Mouse (Mus musculus) stomach, embryonic 14.5 days (tissue): ENCODE data around the gene Gfral. TPM values are rescaled to one million over a fixed set of nuclear protein-coding genes. Genes with fewer than 3 reads are reported as not detected.

Experiments
- ATAC-seq: fragments of 200-750 bp; cut with Nextera tagmentation; 2 replicates; pipeline ENCODE4 v1.8.0; 2017; ENCODE audit warnings: low read depth, moderate TSS enrichment; ENCODE audit not compliant: insufficient number of reproducible peaks, insufficient read depth, low FRiP score
- H3K27ac ChIP-seq: fragments of 300-500 bp; sonication (generic); 2 replicates; pipeline ENCODE4 v1.5.1; 2014; ENCODE audit warnings: mild to moderate bottlenecking, low read length, moderate library complexity, mixed read lengths
- H3K27me3 ChIP-seq: fragments of 300-500 bp; sonication (generic); 2 replicates; pipeline ENCODE4 v1.6.1; 2014; ENCODE audit warnings: low read length, control low read depth, mixed read lengths; ENCODE audit not compliant: control insufficient read depth, insufficient read depth
- H3K36me3 ChIP-seq: fragments of 300-500 bp; sonication (generic); 2 replicates; pipeline ENCODE4 v1.6.1; 2014; ENCODE audit warnings: mild to moderate bottlenecking, control low read depth, low read length, moderate library complexity, mixed read lengths; ENCODE audit not compliant: control insufficient read depth, insufficient read depth
- H3K4me1 ChIP-seq: fragments of 300-500 bp; sonication (generic); 2 replicates; pipeline ENCODE4 v1.6.1; 2014; ENCODE audit warnings: low read length, control low read depth, mixed read lengths; ENCODE audit not compliant: control insufficient read depth, insufficient read depth
- H3K4me2 ChIP-seq: fragments of 300-500 bp; sonication (generic); replicated peaks from 2 replicates; pipeline ENCODE4 v1.6.1; 2014; ENCODE audit warnings: low read depth, low read length, control low read depth
- H3K4me3 ChIP-seq: fragments of 300-500 bp; sonication (generic); 2 replicates; pipeline ENCODE4 v1.5.1; 2014; ENCODE audit warnings: low read depth, low read length, control low read depth
- H3K9ac ChIP-seq: fragments of 300-500 bp; sonication (generic); replicated peaks from 2 replicates; pipeline ENCODE4 v1.6.1; 2014; ENCODE audit warnings: low read depth, mild to moderate bottlenecking, control low read depth, low read length, moderate library complexity, mixed read lengths
- H3K9me3 ChIP-seq: fragments of 300-500 bp; sonication (generic); 2 replicates; pipeline ENCODE4 v1.6.1; 2016; ENCODE audit warnings: low read depth, low read length, control low read depth; ENCODE audit not compliant: control insufficient read depth
- WGBS: fragments of 180-500 bp; shearing (Covaris S2); extraction: QIAGEN DNeasy Blood & Tissue Kit; methylation state at CpG from one replicate; pipeline ENCODE4 v1.1.7; 2014; 5-methylcytosine and 5-hydroxymethylcytosine counted together
- polyA plus RNA-seq: library from polyadenylated mRNA; unstranded; fragments of >200 nt; fragmentation: Nextera tagmentation; extraction: Ambion mirVana; gene quantifications from 2 replicates; pipeline ENCODE4 v1.2.1, GENCODE M21; 2014

Gfral gene
- polyA plus RNA-seq, 1 experiment from 2014 or later = not detected

DNA sequence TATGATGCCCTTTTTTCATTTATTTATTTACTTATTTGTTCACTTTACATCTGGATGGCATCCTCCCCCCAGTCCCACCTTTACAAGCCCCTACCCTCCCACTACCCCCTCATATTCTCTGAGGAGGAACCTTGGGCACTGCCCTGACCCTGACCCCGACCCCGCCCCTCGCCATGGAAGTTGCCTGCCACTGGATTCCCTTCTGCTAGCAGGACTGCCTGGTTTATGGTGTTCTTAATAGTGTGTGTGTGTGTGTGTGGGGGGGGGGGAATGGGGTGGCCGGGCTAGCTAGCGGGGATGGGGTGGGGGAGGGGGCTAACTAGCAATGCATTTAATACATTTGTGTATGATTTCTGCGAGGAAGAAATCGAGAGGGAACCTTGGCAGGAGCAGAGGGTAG lies 21.4 kb upstream of the Gfral start:
- H3K4me1 ChIP-seq = no peaks in the 10 kb centered on the region
- H3K9me3 ChIP-seq = no peaks in the 10 kb centered on the region
- H3K36me3 ChIP-seq = no peaks in the 10 kb centered on the region
- H3K9ac ChIP-seq = no peak overlapping the region
- no peak overlapping the region for H3K4me2 ChIP-seq
- H3K4me3 ChIP-seq = no peak overlapping the region
- no peak for ATAC-seq
- H3K27ac ChIP-seq = no peak overlapping the region
- no peaks in the 10 kb centered on the region for H3K27me3 ChIP-seq
- WGBS = 33% methylated on average over 7 of the region's 7 CpGs

DNA sequence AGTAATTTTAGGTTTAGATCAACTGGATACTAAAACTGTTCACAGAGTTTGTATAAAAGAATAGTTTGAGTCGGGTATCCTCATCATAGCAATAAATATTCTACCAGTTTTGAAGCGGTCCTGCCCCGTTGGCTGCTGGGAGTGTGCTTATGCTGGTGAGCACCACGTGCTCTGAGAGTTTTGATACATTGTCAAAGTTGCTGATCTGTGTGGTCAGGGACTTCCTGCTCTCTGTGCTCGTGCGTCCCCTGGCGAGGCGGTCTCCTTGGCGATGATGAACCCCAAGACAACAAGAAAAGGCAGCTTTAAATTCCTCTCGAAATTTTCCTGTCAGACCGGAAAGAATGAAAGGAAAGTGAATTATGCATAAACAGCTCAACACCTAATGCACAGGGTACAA lies 16.9 kb upstream of the Gfral start:
- no peaks in the 10 kb centered on the region for H3K4me1 ChIP-seq
- no peaks in the 10 kb centered on the region for H3K27me3 ChIP-seq
- 49% methylated on average over 11 of the region's 11 CpGs for WGBS
- H3K9ac ChIP-seq = no peak overlapping the region
- no peaks in the 10 kb centered on the region for H3K9me3 ChIP-seq
- H3K4me2 ChIP-seq = no peak overlapping the region
- no peak overlapping the region for H3K4me3 ChIP-seq
- H3K36me3 ChIP-seq = no peaks in the 10 kb centered on the region
- no peak overlapping the region for H3K27ac ChIP-seq
- ATAC-seq = no peak

DNA sequence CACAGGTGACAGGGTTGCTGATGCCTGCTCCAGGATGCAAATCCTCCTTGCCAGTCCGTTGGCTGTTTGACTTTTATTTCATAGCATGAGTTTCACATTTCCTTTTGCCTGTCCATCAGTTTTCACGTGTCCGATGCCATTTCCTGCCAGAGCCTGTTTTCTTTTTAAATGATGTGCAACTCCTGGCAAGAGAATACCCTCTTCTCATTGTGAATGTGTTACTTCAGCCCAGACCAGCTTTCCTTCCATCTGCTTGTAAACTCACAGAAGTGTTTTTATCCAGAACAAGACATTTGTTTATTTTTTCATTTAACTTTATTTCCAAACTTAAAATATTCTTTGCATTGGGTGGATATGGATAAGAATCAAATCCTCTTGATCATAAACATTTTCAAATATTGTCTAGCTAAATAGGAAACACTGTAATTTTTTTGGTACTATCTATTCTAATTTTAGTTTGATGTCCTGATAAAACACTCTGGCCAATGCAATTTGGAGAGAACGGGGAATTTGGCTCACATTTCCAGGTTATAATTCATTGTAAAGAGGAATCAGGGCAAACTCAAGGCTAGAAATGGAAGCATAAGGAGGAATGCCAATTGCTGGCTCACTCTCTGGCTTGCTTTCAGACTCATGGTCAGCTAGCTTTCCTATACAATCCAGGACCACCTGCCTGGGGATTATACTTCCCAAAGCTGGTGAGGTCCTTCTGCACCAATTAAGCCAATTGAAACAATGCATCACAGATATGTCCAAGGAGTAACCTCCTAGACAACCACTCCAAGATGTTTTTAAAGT lies 3.9 kb upstream of the Gfral start:
- H3K4me1 ChIP-seq = no peaks in the 10 kb centered on the region
- no peaks in the 10 kb centered on the region for H3K36me3 ChIP-seq
- no peak overlapping the region for H3K4me2 ChIP-seq
- no peak overlapping the region for H3K27ac ChIP-seq
- H3K27me3 ChIP-seq = no peaks in the 10 kb centered on the region
- no peak overlapping the region for H3K9ac ChIP-seq
- ATAC-seq = no peak
- no peaks in the 10 kb centered on the region for H3K9me3 ChIP-seq
- WGBS = 66% methylated on average over 4 of the region's 4 CpGs
- H3K4me3 ChIP-seq = no peak overlapping the region

DNA sequence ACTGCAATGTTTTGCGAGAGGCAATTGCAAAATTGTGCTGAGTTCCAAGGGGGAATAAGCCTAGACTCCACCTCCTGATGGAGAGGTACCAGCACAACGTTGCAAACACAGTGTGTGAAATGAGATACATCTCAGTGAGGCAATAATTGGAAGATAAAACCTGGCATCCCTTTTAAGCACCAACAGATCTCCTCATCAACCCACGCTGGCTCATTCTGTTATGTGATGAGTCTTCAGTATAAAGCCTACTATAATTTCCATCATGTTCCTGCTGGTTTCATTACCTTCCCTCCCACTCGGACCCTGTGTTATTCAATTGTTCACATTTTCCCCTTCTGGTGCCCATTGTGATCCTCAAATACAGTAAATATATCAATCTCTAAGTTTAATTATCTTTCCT lies 1.2 kb upstream of the Gfral start:
- no peaks in the 10 kb centered on the region for H3K36me3 ChIP-seq
- WGBS = 79% methylated on average over 4 of the region's 4 CpGs
- no peak overlapping the region for H3K27ac ChIP-seq
- no peak overlapping the region for H3K9ac ChIP-seq
- H3K4me2 ChIP-seq = no peak overlapping the region
- H3K27me3 ChIP-seq = no peaks in the 10 kb centered on the region
- ATAC-seq = no peak
- no peak overlapping the region for H3K4me3 ChIP-seq
- no peaks in the 10 kb centered on the region for H3K9me3 ChIP-seq
- no peaks in the 10 kb centered on the region for H3K4me1 ChIP-seq

DNA sequence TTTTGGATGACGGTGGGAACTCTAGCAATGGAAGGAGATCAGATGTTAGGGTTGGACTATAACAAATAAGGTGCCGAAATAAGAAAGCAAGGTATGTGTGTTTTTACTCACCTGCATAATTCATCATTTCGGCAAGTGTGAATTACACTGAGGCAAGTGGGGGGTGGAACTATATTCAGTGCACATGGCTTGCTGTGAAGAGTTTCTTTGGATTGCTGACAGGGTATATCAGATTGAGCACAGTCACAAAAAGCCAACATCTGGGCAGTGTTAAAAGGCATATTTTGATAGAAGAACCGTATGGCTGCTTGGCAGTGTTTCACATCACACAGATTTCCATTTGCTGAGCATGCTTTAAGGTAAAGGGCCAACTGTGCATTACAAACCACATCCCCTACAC lies 16.5 kb downstream of the Gfral start:
- H3K4me3 ChIP-seq = no peak overlapping the region
- H3K27me3 ChIP-seq = no peaks in the 10 kb centered on the region
- no peak overlapping the region for H3K27ac ChIP-seq
- H3K36me3 ChIP-seq = no peaks in the 10 kb centered on the region
- H3K4me1 ChIP-seq = no peaks in the 10 kb centered on the region
- H3K9ac ChIP-seq = no peak overlapping the region
- H3K4me2 ChIP-seq = no peak overlapping the region
- ATAC-seq = no peak
- H3K9me3 ChIP-seq = no peaks in the 10 kb centered on the region
- WGBS = 73% methylated on average over 4 of the region's 4 CpGs

DNA sequence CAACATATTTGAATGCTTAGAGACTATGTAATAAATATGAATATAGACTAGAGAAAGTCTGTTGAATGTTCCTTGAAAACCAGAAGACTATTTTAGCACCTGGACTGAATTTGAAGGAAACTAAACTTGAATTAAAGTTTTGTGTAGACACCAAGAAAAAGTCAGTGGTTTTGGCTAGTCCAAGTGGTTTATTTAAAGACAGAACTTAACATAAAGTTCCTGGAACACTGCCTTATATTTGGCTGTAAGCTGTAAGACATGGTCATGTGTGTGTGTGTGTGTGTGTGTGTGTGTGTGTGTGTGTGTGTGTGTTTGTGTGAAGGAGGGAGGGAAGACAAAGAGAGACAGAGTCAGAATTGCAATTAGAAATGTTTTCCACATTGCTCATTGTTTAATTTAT lies 34.2 kb downstream of the Gfral start:
- ATAC-seq = no peak
- Histone ChIP-seq H3K27ac (no peak overlapping the region), H3K4me3 (no peak overlapping the region), H3K4me2 (no peak overlapping the region), H3K4me1 (no peaks in the 10 kb centered on the region), H3K36me3 (no peaks in the 10 kb centered on the region), H3K27me3 (no peaks in the 10 kb centered on the region), H3K9me3 (no peaks in the 10 kb centered on the region), H3K9ac (no peak overlapping the region)

DNA sequence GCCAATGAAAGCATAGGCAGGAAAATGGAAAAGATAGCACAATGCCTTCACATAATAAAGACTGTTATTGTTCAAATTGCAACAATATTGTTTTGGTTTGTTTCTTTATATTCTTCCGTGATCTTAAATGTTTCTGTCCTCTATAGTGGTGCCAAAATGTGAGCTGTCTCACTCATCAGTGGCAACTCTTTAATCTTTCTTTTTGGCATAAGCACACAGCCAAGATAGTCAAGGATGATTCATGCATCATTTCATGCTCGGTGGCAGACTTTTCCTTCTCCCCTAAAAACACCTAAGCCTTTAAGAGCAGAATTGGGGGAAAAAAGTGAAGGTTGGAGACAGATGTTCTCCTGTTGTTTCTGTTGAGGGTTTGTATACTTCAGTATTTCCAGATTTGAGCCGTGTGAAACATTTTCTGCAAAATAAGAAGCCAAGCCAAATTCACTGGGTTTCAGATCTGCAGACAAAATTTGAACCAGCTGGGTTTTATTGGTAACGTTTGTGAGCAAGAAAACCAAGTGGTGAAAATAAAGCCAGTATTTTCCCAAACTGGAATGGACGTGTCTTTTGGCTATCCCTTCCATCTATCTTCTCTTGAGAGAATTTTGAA lies 40.7 kb downstream of the Gfral start:
- Histone ChIP-seq H3K4me3 (no peak overlapping the region), H3K4me2 (no peak overlapping the region), H3K9ac (no peak overlapping the region), H3K36me3 (no peaks in the 10 kb centered on the region), H3K9me3 (no peaks in the 10 kb centered on the region), H3K4me1 (no peaks in the 10 kb centered on the region), H3K27me3 (no peaks in the 10 kb centered on the region), H3K27ac (no peak overlapping the region)
- no peak for ATAC-seq
- WGBS = 72% methylated on average over 5 of the region's 5 CpGs

DNA sequence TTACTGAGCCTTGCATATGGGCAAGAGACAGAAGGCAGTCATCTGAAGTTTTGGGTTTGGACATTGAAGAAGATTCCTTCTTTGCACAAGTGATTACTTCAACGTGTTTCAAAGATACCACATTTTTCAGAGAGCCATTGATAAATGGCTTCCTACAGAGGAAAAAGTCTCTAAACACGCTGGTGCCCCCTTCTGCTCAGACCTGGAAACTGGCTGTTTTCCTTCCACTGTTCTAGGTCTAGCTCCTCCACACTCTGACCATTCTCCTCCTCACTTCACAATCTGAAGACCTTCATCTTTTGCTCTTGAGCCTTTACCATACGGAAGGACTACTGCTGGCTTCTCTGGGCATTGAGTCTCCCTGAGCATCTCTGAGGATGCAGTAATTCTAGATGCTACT lies 45.1 kb downstream of the Gfral start:
- Histone ChIP-seq H3K4me2 (no peak overlapping the region), H3K27ac (no peak overlapping the region), H3K9me3 (no peaks in the 10 kb centered on the region), H3K4me1 (no peaks in the 10 kb centered on the region), H3K9ac (no peak overlapping the region), H3K36me3 (no peaks in the 10 kb centered on the region), H3K27me3 (no peaks in the 10 kb centered on the region), H3K4me3 (no peak overlapping the region)
- no peak for ATAC-seq
- 29% methylated on average over 3 of the region's 3 CpGs for WGBS

DNA sequence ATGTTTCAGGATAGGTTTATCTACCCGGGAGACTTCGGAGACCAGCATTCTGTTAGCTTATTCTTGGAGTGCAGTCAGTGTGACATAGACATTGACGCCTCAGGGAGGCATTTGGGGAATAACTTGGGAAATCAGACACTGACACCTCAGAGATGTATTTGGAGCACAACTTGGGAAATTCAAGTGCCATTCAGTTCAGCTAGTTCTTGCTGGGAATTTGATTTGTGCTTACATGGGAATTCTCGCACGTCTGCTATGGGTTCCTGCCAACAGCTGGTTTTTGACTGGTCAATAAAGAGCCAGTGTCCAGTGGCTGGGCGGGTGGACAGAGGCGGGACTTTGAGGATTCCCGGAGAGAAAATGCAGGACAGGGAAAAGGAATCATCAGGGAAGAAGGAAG lies 51.0 kb downstream of the Gfral start:
- H3K27me3 ChIP-seq = no peaks in the 10 kb centered on the region
- H3K9me3 ChIP-seq = no peaks in the 10 kb centered on the region
- no peak for ATAC-seq
- no peak overlapping the region for H3K4me2 ChIP-seq
- H3K36me3 ChIP-seq = no peaks in the 10 kb centered on the region
- no peak overlapping the region for H3K9ac ChIP-seq
- no peak overlapping the region for H3K27ac ChIP-seq
- H3K4me3 ChIP-seq = no peak overlapping the region
- WGBS = 50% methylated on average over 8 of the region's 8 CpGs
- no peaks in the 10 kb centered on the region for H3K4me1 ChIP-seq
